Mouse (Mus musculus): ENCODE results near the gene Alkbh6. TPM values are rescaled to one million over a fixed set of nuclear protein-coding genes. Genes with fewer than 3 reads are reported as not detected.
A peak's percentile ranks its signal among the peaks of the same experiment; 100 is the strongest.

Alkbh6 gene
- total RNA-seq (2021) = 10 to 100 TPM; 23.1 to 24.6 TPM

GRCm38 (mm10) chr7:30308076-30309005 is at the start of gene Alkbh6:
Gene Alkbh6 (plus strand): TSS chr7:30308717.
- intact Hi-C loops (cut with DNase I) = no loop called here

GRCm38 (mm10) chr7:30265041-30265440 is 43.5 kb upstream of the Alkbh6 start:
- no peak for DNase-seq (ENCODE audit: low spot score)
- intact Hi-C loops (cut with DNase I) = no loop called here

More at GRCm38 (mm10) chr7:30308076-30309005, at the start of gene Alkbh6:
- peak; percentile 93 for DNase-seq (ENCODE audit: low spot score)

- intact Hi-C loops (cut with DNase I) = no loop called here
- no peak for DNase-seq (ENCODE audit: low spot score)
These were observed 43.0 kb upstream of the Alkbh6 start for GRCm38 (mm10) chr7:30265531-30265930.

GRCm38 (mm10) chr7:30265935-30266334 is 42.6 kb upstream of the Alkbh6 start:
- DNase-seq (ENCODE audit: low spot score) = no peak
- intact Hi-C loops (cut with DNase I) = no loop called here

- no peak for DNase-seq (ENCODE audit: low spot score)
- intact Hi-C loops (cut with DNase I) = no loop called here
These were observed 41.7 kb upstream of the Alkbh6 start for GRCm38 (mm10) chr7:30266780-30267179.

- intact Hi-C loops (cut with DNase I) = no loop called here
These were observed 38.9 kb upstream of the Alkbh6 start for GRCm38 (mm10) chr7:30269641-30270040.

GRCm38 (mm10) chr7:30274383-30274782 is 34.1 kb upstream of the Alkbh6 start:
- DNase-seq (ENCODE audit: low spot score) = no peak
- intact Hi-C loops (cut with DNase I) = no loop called here

More at GRCm38 (mm10) chr7:30269641-30270040, 38.9 kb upstream of the Alkbh6 start:
- DNase-seq (ENCODE audit: low spot score) = no peak

GRCm38 (mm10) chr7:30278911-30279310 is 29.6 kb upstream of the Alkbh6 start:
- intact Hi-C loops (cut with DNase I) = no loop called here
- DNase-seq (ENCODE audit: low spot score) = no peak

- intact Hi-C loops (cut with DNase I) = no loop called here
These were observed 29.0 kb upstream of the Alkbh6 start for GRCm38 (mm10) chr7:30279536-30279935.

GRCm38 (mm10) chr7:30279951-30280669 is 28.4 kb upstream of the Alkbh6 start, which contains the start of the genes Thap8 and Wdr62:
Gene Thap8 (plus strand): TSS chr7:30280094.
Gene Wdr62 (minus strand): TSS chr7:30280419.
- intact Hi-C loops (cut with DNase I) = no loop called here

More at GRCm38 (mm10) chr7:30279536-30279935, 29.0 kb upstream of the Alkbh6 start:
- DNase-seq (ENCODE audit: low spot score) = no peak

GRCm38 (mm10) chr7:30280670-30281138 is 27.8 kb upstream of the Alkbh6 start:
- DNase-seq (ENCODE audit: low spot score) = peak; percentile 85
- intact Hi-C loops (cut with DNase I) = no loop called here

More at GRCm38 (mm10) chr7:30279951-30280669, 28.4 kb upstream of the Alkbh6 start, which contains the start of the genes Thap8 and Wdr62:
- DNase-seq (ENCODE audit: low spot score) = peak; percentile 84

GRCm38 (mm10) chr7:30281522-30281921 is 27.0 kb upstream of the Alkbh6 start:
- intact Hi-C loops (cut with DNase I) = no loop called here
- no peak for DNase-seq (ENCODE audit: low spot score)

- intact Hi-C loops (cut with DNase I) = no loop called here
- DNase-seq (ENCODE audit: low spot score) = no peak
These were observed 25.8 kb upstream of the Alkbh6 start for GRCm38 (mm10) chr7:30282740-30283139.

GRCm38 (mm10) chr7:30286701-30287410 is 21.7 kb upstream of the Alkbh6 start:
- intact Hi-C loops (cut with DNase I) = no loop called here
- no peak for DNase-seq (ENCODE audit: low spot score)

- intact Hi-C loops (cut with DNase I) = no loop called here
- DNase-seq (ENCODE audit: low spot score) = no peak
These were observed 20.5 kb upstream of the Alkbh6 start for GRCm38 (mm10) chr7:30288046-30288445.

GRCm38 (mm10) chr7:30289071-30289713 is 19.3 kb upstream of the Alkbh6 start:
- intact Hi-C loops (cut with DNase I) = no loop called here
- DNase-seq (ENCODE audit: low spot score) = no peak

GRCm38 (mm10) chr7:30289714-30290399 is 18.7 kb upstream of the Alkbh6 start:
- intact Hi-C loops (cut with DNase I) = no loop called here
- DNase-seq (ENCODE audit: low spot score) = no peak

GRCm38 (mm10) chr7:30291215-30292131 is 17.0 kb upstream of the Alkbh6 start, which contains the start of gene Clip3:
Gene Clip3 (plus strand): TSS chr7:30291728.
- DNase-seq (ENCODE audit: low spot score) = peak; percentile 68
- intact Hi-C loops (cut with DNase I) = no loop called here

Data from heart, postnatal 25 days (tissue).